Mouse (Mus musculus): ENCODE measurements around the gene Zbtb38. TPM values are rescaled to one million over a fixed set of nuclear protein-coding genes. Genes with fewer than 3 reads are reported as not detected.

The Zbtb38 gene
- polyA plus RNA-seq, 1 experiment from 2014 or later = 29.8 TPM

DNA sequence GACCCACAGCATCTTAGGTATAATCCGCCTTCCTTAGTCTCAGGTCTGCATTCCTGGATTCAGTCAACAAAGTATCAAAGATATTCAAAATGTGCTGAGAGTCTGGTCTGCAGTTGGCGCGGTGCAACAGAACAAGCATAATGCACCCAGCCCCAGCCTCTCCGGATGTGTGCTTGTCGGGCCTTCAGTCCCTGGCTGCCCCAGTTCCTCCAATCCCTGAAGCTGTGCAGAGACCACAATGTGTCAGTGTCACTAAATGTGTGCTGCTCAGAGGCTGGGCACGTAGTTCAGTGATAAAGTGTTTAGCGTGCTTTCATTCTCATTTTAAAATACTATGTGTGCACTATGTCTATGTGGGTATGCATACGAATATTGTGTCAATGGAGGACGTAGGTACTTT is 31.0 kb upstream of the Zbtb38 start:
- Histone ChIP-seq H3K9me3 (replicated peaks) (no peaks in the 10 kb centered on the region), H3K4me1 (replicated peaks) (peaks cover 9% of the 10 kb centered on the region), H3K4me2 (no peak overlapping the region), H3K4me3 (no peak overlapping the region), H3K9ac (no peak overlapping the region), H3K36me3 (no peaks in the 10 kb centered on the region), H3K27ac (peak overlapping the region; percentile 37), H3K27me3 (no peaks in the 10 kb centered on the region)
- 62% methylated on average over 9 of the region's 9 CpGs for WGBS
- ATAC-seq (replicated peaks; ENCODE audit: insufficient number of reproducible peaks, insufficient read depth, low FRiP score, low read depth) = no peak

DNA sequence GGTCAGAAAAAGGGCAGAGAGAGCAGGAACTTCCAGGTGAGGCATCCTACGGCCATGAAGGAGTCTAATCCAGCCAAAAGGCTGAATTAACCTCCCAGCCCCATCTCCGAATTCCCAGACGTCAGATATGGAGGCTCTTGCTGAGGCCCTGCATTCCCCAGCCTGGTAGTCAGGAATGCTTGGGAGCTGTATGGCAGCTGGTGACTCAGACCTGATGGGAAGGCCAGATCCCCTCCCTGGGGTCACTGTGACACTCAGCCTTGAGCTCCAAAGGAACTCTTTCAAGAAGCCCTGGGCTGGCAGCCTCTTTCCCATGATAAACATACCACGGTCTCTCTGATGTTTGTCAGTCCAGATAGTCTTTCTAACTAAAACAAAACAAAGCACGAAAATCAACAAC is 30.6 kb upstream of the Zbtb38 start:
- ATAC-seq (replicated peaks; ENCODE audit: insufficient number of reproducible peaks, insufficient read depth, low FRiP score, low read depth) = no peak
- peaks cover 9% of the 10 kb centered on the region for H3K4me1 ChIP-seq (replicated peaks)
- no peak overlapping the region for H3K9ac ChIP-seq
- H3K36me3 ChIP-seq = no peaks in the 10 kb centered on the region
- no peak overlapping the region for H3K4me2 ChIP-seq
- peak overlapping the region; percentile 37 for H3K27ac ChIP-seq
- H3K9me3 ChIP-seq (replicated peaks) = no peaks in the 10 kb centered on the region
- H3K27me3 ChIP-seq = no peaks in the 10 kb centered on the region
- WGBS = 30% methylated on average over 5 of the region's 5 CpGs
- no peak overlapping the region for H3K4me3 ChIP-seq

DNA sequence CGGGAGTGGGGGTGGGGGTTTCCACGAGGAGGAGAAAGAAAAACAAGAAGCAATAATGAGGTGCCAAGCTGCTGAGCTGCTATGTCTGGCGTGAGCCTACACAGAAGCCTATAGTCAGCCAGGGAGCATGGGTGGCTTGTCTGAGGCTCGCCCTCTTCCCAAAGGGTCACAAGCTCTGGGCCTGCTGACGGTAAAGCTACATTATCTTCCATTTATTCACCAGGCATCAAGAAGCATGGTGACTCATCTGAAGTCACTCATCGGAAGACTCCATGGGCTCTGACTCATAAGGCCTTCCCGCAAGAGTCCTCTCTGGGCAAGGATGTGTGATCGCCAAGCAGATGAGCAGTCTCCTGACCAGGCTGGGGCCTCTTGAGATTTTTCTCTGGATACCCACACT is 29.4 kb upstream of the Zbtb38 start:
- ATAC-seq (replicated peaks; ENCODE audit: insufficient number of reproducible peaks, insufficient read depth, low FRiP score, low read depth) = no peak
- Histone ChIP-seq H3K27me3 (no peaks in the 10 kb centered on the region), H3K9me3 (replicated peaks) (no peaks in the 10 kb centered on the region), H3K4me3 (no peak overlapping the region), H3K4me1 (replicated peaks) (peaks cover 9% of the 10 kb centered on the region), H3K27ac (no peak overlapping the region), H3K4me2 (no peak overlapping the region), H3K9ac (no peak overlapping the region), H3K36me3 (no peaks in the 10 kb centered on the region)
- 68% methylated on average over 8 of the region's 8 CpGs for WGBS

- Histone ChIP-seq H3K9me3 (replicated peaks) (no peaks in the 10 kb centered on the region), H3K4me3 (no peak overlapping the region), H3K4me1 (replicated peaks) (peaks cover 10% of the 10 kb centered on the region), H3K27ac (no peak overlapping the region), H3K4me2 (no peak overlapping the region), H3K36me3 (no peaks in the 10 kb centered on the region), H3K9ac (no peak overlapping the region), H3K27me3 (no peaks in the 10 kb centered on the region)
- no peak for ATAC-seq (replicated peaks; ENCODE audit: insufficient number of reproducible peaks, insufficient read depth, low FRiP score, low read depth)
- 8% methylated on average over 6 of the region's 6 CpGs for WGBS
Measured at GRCm38 (mm10) chr9:96773146-96773545, 20.5 kb upstream of the Zbtb38 start.

- Histone ChIP-seq H3K9ac (no peak overlapping the region), H3K9me3 (replicated peaks) (no peaks in the 10 kb centered on the region), H3K4me2 (no peak overlapping the region), H3K36me3 (no peaks in the 10 kb centered on the region), H3K27me3 (no peaks in the 10 kb centered on the region), H3K4me1 (replicated peaks) (peaks cover 10% of the 10 kb centered on the region), H3K4me3 (no peak overlapping the region), H3K27ac (no peak overlapping the region)
- no peak for ATAC-seq (replicated peaks; ENCODE audit: insufficient number of reproducible peaks, insufficient read depth, low FRiP score, low read depth)
- 74% methylated on average over 3 of the region's 3 CpGs for WGBS
Measured at GRCm38 (mm10) chr9:96770443-96770842, 17.8 kb upstream of the Zbtb38 start.

DNA sequence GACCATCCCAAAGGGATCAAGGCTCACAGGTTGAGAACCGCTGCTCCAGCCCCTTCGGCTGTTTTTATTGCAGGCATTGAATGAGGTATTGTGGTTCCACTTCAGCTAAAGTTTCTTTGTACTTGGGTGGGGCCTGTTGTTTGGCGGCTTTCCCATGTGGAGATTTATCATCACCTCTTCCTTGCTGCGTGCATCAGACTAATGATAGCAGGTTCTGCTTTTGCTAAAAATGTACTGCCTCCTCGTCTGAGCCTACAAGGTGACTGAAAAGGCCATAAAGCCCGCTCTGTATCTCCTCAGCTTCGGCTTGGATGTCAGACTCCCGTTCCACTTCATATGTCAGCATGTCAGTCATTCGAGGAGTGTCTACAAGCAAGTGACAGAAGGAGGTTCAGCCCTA is 17.0 kb upstream of the Zbtb38 start:
- Histone ChIP-seq H3K9ac (no peak overlapping the region), H3K27ac (no peak overlapping the region), H3K36me3 (no peaks in the 10 kb centered on the region), H3K27me3 (no peaks in the 10 kb centered on the region), H3K4me2 (no peak overlapping the region), H3K4me1 (replicated peaks) (peaks cover 10% of the 10 kb centered on the region), H3K4me3 (no peak overlapping the region), H3K9me3 (replicated peaks) (no peaks in the 10 kb centered on the region)
- WGBS = 35% methylated on average over 9 of the region's 9 CpGs
- no peak for ATAC-seq (replicated peaks; ENCODE audit: insufficient number of reproducible peaks, insufficient read depth, low FRiP score, low read depth)

GRCm38 (mm10) chr9:96767874-96768273 is 15.2 kb upstream of the Zbtb38 start:
- Histone ChIP-seq H3K27ac (no peak overlapping the region), H3K36me3 (no peaks in the 10 kb centered on the region), H3K4me3 (no peak overlapping the region), H3K9me3 (replicated peaks) (no peaks in the 10 kb centered on the region), H3K4me1 (replicated peaks) (peaks cover 7% of the 10 kb centered on the region), H3K27me3 (no peaks in the 10 kb centered on the region), H3K9ac (no peak overlapping the region), H3K4me2 (no peak overlapping the region)
- no peak for ATAC-seq (replicated peaks; ENCODE audit: insufficient number of reproducible peaks, insufficient read depth, low FRiP score, low read depth)

DNA sequence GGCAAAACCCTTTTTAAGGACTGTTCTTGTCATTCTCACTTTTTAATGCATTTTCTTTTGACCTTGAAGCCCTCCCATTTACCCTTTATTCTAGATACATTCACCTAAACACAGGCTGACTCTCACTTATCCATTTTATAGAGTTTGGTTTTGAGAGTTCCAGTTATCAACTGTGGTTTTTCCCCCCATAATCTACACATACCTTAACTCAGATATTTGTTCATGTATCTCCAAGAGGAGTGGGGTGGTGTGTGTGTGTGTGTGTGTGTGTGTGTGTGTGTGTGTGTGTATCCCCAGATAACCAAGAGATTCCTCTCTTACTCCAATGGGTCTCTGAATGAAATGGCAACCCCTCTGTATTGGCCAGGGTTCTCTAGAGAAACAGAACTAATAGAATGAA is 13.4 kb upstream of the Zbtb38 start:
- Histone ChIP-seq H3K4me3 (no peak overlapping the region), H3K9ac (no peak overlapping the region), H3K27ac (no peak overlapping the region), H3K4me2 (no peak overlapping the region), H3K9me3 (replicated peaks) (no peaks in the 10 kb centered on the region), H3K36me3 (no peaks in the 10 kb centered on the region), H3K27me3 (no peaks in the 10 kb centered on the region), H3K4me1 (replicated peaks) (peaks cover 7% of the 10 kb centered on the region)
- no peak for ATAC-seq (replicated peaks; ENCODE audit: insufficient number of reproducible peaks, insufficient read depth, low FRiP score, low read depth)

GRCm38 (mm10) chr9:96765410-96765809 is 12.8 kb upstream of the Zbtb38 start:
- Histone ChIP-seq H3K27me3 (no peaks in the 10 kb centered on the region), H3K27ac (no peak overlapping the region), H3K4me3 (no peak overlapping the region), H3K36me3 (no peaks in the 10 kb centered on the region), H3K9ac (no peak overlapping the region), H3K9me3 (replicated peaks) (no peaks in the 10 kb centered on the region), H3K4me1 (replicated peaks) (peaks cover 7% of the 10 kb centered on the region), H3K4me2 (no peak overlapping the region)
- 32% methylated on average over 5 of the region's 5 CpGs for WGBS
- no peak for ATAC-seq (replicated peaks; ENCODE audit: insufficient number of reproducible peaks, insufficient read depth, low FRiP score, low read depth)

DNA sequence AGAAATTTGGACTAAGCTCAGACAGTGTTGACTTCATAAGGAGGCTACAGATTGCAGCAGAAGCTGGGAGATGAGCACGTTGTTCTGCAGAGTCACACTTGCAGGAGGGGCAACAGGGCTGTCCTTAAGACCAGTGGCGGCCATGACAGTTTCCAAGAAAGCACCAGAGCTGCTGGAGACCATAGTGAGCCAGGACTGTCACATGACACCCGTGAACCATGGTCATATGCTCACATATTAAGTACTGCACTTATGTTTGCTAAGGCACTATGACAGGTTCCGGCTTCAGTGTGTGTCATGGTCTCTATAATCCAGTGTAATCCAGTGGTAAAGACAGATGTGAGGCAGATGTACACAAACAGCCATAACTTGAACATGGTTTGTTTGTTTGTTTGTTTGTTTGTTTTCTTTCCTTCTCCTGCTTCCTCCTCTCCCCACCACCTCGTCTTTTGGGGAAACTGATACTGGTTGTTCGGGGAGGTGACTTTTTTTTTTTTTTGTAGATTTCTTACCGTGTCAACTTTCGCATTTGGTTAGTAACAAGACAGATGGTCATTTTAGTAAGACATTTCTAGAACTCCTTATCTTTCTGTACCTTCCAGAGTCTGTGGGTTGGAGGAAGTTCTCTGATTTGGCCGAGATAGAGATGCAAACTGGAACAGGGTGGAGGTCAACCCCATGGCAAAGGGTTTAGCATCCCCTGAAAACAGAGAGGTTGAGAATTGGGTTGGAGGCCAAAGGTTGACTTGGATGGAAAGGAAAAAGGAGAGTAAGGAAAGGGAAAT is 11.4 kb upstream of the Zbtb38 start:
- Histone ChIP-seq H3K27ac (no peak overlapping the region), H3K9me3 (replicated peaks) (no peaks in the 10 kb centered on the region), H3K27me3 (no peaks in the 10 kb centered on the region), H3K36me3 (no peaks in the 10 kb centered on the region), H3K4me1 (replicated peaks) (0 out of 2 replicates have a peak, but pooled peaks cover 2% of the 10 kb centered on the region), H3K9ac (no peak overlapping the region), H3K4me2 (no peak overlapping the region), H3K4me3 (no peak overlapping the region)
- ATAC-seq (replicated peaks; ENCODE audit: insufficient number of reproducible peaks, insufficient read depth, low FRiP score, low read depth) = no peak
- WGBS = 79% methylated on average over 9 of the region's 9 CpGs

GRCm38 (mm10) chr9:96763025-96763424 is 10.4 kb upstream of the Zbtb38 start:
- no peak for ATAC-seq (replicated peaks; ENCODE audit: insufficient number of reproducible peaks, insufficient read depth, low FRiP score, low read depth)
- Histone ChIP-seq H3K27me3 (no peaks in the 10 kb centered on the region), H3K9me3 (replicated peaks) (no peaks in the 10 kb centered on the region), H3K27ac (no peak overlapping the region), H3K4me1 (replicated peaks) (peaks cover 8% of the 10 kb centered on the region; the same call in 1 of the 2 replicates), H3K36me3 (no peaks in the 10 kb centered on the region), H3K4me3 (no peak overlapping the region), H3K9ac (no peak overlapping the region), H3K4me2 (no peak overlapping the region)
- 73% methylated on average over 3 of the region's 3 CpGs for WGBS
